Mouse (Mus musculus) E14TG2a.4 (cell line): ENCODE data around the gene Dync2li1.

Experiments used
- H3K27me3 ChIP-seq: 2 replicates; pipeline ENCODE4 v1.6.1; 2014; ENCODE audit warnings: low read length, control low read depth; ENCODE audit not compliant: insufficient read depth
- H3K36me3 ChIP-seq: 2 replicates; pipeline ENCODE4 v1.6.1; 2014; ENCODE audit warnings: low read length, control low read depth; ENCODE audit not compliant: insufficient read depth
- H3K4me1 ChIP-seq: replicated peaks from 2 replicates; pipeline ENCODE4 v1.6.1; 2014; ENCODE audit warnings: low read depth, low read length, control low read depth
- H3K4me3 ChIP-seq: replicated peaks from 2 replicates; pipeline ENCODE4 v1.5.1; 2014; ENCODE audit warnings: mild to moderate bottlenecking, low read length
- H3K9me3 ChIP-seq: 2 replicates; pipeline ENCODE4 v1.6.1; 2014; ENCODE audit warnings: low read length, control low read depth
- CTCF ChIP-seq: conservative IDR thresholded peaks from 2 replicates; pipeline ENCODE4 v1.5.1; 2014; ENCODE audit warnings: low read length
- NANOG ChIP-seq: IDR thresholded peaks from 2 replicates; pipeline ENCODE4 v1.6.1; 2014; ENCODE audit warnings: borderline replicate concordance, low read length, mixed read lengths
- POU5F1 ChIP-seq: IDR thresholded peaks from 2 replicates; pipeline ENCODE4 v1.6.1; 2014; ENCODE audit warnings: low read length, borderline replicate concordance

Gene Dync2li1

DNA sequence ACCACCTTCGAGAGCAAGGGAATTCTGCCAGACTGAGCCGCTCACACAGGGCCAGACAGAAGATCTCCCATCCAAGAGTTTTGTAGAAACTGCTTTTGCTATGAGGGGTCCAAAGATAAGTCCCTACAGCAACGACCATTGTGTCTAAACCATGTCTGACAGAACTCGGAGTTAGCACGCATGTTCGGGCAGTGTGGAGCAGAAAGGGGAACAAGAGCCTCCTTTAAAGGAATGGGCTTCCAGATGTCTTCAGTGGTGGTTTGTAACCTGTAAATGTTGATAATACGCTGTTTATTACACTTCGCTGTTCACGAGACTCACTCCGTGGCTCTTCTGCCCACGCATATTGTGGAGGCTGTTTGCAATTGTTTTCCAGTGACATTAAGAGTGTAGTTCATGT is 51.3 kb downstream of the Dync2li1 start:
- Histone ChIP-seq H3K27me3 (peaks cover 45% of the 10 kb centered on the region), H3K36me3 (no peaks in the 10 kb centered on the region), H3K4me3 (no peak overlapping the region), H3K4me1 (peaks cover 6% of the 10 kb centered on the region), H3K9me3 (no peaks in the 10 kb centered on the region)
- TF ChIP-seq NANOG (no peak), CTCF (no peak), POU5F1 (no peak)

DNA sequence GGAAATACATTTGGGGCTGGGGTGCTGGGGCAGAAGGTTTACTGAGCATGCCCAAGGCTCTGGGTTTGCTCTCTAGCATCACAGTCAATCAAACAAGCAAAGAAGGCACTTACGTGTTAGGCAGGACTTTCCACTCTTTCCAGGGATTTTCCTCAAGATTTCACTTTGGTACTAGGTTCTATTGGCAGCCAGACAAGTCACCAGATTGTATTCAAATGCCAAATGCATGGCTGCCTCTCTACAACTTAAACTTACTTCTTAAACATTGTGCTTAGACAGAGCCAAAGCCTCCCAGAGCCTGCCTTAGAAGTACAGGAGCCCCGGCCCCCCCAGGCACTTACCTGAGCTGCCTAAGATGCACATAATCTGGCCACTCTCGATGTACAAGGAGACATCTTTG is 55.4 kb downstream of the Dync2li1 start:
- Histone ChIP-seq H3K9me3 (no peaks in the 10 kb centered on the region), H3K4me3 (no peak overlapping the region), H3K4me1 (no peaks in the 10 kb centered on the region), H3K27me3 (peaks cover 36% of the 10 kb centered on the region), H3K36me3 (no peaks in the 10 kb centered on the region)
- no peak for TF ChIP-seq NANOG

DNA sequence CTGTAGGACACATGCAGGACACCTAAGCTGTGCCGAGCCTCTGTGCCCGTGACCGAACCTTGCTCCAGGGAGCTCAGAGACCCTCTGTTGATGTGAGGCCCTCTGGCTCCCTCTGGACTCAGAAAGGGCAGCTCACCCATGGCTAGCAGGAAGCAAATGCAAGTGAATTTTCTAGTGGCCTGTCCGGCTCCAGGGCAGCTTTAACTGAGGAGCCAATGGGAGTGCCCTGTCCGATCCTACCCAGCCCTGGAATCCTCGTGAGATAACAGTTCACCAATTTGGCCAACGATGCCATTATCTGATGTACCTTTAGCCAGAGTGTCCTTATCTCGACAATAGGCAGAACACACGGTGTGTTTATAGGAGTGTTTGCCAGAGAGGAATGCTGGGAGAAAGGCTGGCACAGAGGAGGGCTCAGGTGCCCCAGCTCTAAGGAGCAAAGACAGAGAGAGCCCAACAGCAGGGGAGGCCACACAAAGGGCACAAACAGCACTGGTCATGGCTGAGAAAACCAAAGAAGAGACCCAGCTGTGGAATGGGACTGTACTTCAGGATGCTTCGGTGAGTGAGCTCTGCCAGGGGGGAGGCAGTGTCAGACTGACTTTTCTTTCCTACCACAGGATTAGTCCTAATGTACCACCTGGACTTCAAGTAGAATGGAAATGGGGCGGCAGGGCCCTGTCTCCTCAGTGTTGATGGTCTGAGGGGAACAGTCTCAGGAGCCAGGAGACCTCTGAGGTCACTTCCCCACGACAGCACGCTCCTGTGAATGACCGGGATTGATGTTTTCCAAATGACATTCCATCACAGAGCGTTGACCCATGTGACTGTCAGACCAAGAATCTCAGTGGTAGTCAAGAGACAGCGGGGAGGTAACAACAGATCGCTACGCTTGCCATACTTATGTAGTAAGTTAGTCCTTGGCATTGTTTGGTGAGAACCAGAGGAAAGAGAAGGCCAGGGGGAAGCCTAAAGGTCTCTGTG is 56.7 kb downstream of the Dync2li1 start, which contains the start of gene Abcg5:
Abcg5 (minus strand) TSS at position 278 of the 984 bp plus-strand sequence.
- Histone ChIP-seq H3K4me3 (no peak within 1 kb of the TSS), H3K27me3 (peaks cover 27% of the 10 kb centered on the region; the same call in 1 of the 2 replicates), H3K36me3 (no peaks in the 10 kb centered on the region), H3K4me1 (no peaks in the 10 kb centered on the region), H3K9me3 (no peaks in the 10 kb centered on the region)
- TF ChIP-seq NANOG (no peak), POU5F1 (no peak), CTCF (no peak)

DNA sequence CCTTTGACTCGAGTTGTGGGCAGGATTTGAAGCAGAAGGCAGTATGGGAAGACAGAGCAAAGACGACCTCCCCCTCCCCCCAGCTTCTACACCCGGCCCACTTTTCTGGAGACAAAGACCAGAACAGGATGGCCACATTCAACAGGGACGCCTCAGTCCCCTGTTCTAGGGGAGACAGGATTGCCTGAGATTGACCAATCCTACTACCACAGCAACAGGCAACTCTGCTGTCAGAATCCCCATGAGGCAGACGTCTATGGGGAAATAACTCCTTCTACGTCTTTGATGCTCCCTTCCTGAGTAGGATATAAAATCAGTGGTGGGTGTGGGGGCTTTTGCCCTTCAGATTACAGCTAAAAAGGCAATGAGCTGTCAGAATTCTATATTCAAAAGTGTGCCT is 58.0 kb downstream of the Dync2li1 start:
- Histone ChIP-seq H3K27me3 (peaks cover 25% of the 10 kb centered on the region; the same call in 1 of the 2 replicates), H3K4me1 (no peaks in the 10 kb centered on the region), H3K4me3 (no peak overlapping the region), H3K9me3 (no peaks in the 10 kb centered on the region), H3K36me3 (no peaks in the 10 kb centered on the region)
- TF ChIP-seq POU5F1: no peak
- TF ChIP-seq NANOG: no peak
- TF ChIP-seq CTCF: no peak

DNA sequence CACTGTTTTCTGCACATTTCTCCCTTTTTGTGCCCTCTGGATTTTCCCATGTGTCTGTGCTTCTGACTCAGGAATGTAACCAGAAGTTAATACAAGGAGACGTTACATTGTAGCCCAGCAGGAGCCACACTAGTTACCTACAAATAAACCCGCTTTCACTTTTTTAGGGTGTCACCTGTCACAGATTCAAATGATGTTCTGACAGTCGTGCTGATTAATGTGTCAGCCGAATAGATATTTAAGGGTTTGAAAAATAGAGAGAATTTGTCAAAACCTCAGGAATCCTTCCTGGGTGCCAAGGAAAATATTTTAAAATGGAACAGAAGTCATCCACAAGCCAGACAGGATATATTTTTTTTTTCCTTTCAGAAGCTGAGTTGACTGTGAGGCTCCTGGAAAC is 59.0 kb downstream of the Dync2li1 start:
- no peaks in the 10 kb centered on the region for H3K36me3 ChIP-seq
- TF ChIP-seq NANOG (no peak), CTCF (no peak), POU5F1 (no peak)
- no peaks in the 10 kb centered on the region for H3K9me3 ChIP-seq
- no peaks in the 10 kb centered on the region for H3K4me1 ChIP-seq
- no peak overlapping the region for H3K4me3 ChIP-seq
- H3K27me3 ChIP-seq: peaks cover 25% of the 10 kb centered on the region; the same call in 1 of the 2 replicates

DNA sequence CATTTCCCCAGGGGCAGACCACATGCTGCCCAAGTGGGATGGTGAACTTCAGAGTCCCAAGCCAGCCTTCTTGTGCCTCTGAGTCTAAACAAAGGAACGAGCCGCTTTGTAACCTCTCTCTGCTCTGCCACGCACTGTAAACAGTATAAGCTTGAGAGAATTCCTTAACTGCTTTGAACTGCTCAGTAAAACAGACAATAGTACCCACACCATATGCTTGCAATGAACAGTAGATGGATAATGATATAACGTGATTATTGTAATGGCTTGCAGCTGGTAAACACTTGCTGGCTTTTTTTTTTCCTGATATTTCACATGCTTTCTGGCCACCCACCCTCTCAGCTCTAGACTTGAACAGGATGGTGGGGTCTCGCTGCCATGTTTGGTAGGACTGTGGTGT is 61.7 kb downstream of the Dync2li1 start:
- H3K27me3 ChIP-seq: peaks cover 28% of the 10 kb centered on the region

DNA sequence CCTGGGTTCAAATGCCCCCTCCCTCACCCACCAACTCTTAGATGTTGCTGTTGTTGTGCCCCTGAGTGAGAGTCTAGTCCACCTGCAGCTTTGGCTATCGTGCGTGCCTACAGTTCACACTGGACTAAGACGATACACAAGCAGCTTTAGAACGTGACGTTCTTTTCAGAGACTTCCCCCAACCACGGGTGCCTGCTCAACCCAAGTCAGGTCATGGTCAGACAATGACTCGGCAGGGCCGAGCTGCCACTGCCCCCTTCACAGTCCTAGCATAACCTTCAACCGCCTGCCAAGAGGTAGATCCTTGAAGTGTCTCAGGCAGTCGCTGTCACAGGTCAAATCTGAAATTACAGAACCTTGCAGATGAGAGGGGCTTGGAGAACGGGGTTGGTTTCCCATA is 62.5 kb downstream of the Dync2li1 start:
- Histone ChIP-seq H3K9me3 (peaks cover 5% of the 10 kb centered on the region; the same call in 1 of the 2 replicates), H3K4me1 (peaks cover 16% of the 10 kb centered on the region), H3K27me3 (peaks cover 33% of the 10 kb centered on the region), H3K4me3 (no peak overlapping the region), H3K36me3 (no peaks in the 10 kb centered on the region)
- TF ChIP-seq NANOG (no peak), CTCF (no peak), POU5F1 (no peak)

More for the DNA sequence above, 61.7 kb downstream of the Dync2li1 start:
- Histone ChIP-seq H3K36me3 (no peaks in the 10 kb centered on the region), H3K9me3 (no peaks in the 10 kb centered on the region), H3K4me3 (no peak overlapping the region), H3K4me1 (peaks cover 16% of the 10 kb centered on the region)
- no peak for TF ChIP-seq POU5F1
- TF ChIP-seq CTCF: no peak
- no peak for TF ChIP-seq NANOG

DNA sequence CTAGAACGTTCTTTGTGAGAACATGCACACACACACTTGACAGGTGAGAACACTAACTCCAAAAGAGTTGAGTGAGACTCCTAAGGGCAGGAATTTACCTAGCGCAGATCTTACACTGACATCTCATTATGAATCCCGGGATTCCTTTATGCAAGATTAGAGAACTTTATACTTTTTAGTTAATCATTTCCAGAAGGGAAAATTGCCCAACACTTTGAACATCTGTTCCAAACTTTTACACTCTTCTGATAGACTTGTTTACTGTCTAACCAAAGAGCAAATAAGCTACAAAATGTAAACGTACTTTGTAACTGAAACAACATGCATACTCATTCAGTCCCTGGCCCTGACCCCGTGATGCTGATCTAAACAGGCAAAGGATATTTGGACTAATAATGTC is 63.0 kb downstream of the Dync2li1 start:
- Histone ChIP-seq H3K4me3 (no peak overlapping the region), H3K9me3 (peaks cover 6% of the 10 kb centered on the region; the same call in 1 of the 2 replicates), H3K36me3 (no peaks in the 10 kb centered on the region), H3K4me1 (peaks cover 16% of the 10 kb centered on the region), H3K27me3 (peaks cover 32% of the 10 kb centered on the region)
- TF ChIP-seq POU5F1 (no peak), NANOG (no peak), CTCF (no peak)

DNA sequence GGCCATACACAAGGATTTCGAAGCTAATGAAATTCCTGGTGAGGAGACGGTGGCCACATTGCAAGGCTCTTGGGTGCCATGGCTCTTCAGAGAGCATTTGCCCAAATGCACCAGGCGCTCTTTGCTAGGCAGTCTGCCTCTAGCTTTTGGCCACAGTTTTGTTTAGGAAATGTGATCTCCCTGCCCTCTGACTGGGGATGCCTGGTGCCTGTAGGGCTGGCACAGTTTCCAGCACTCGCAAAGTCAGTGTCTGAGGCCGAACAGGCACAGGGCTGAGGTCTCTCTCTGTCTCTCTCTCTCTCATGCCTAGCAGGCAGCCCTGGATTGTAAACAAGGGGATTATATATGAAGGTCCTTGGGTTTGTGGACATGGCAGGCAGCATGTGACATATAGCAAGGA is 63.8 kb downstream of the Dync2li1 start:
- TF ChIP-seq NANOG (no peak), POU5F1 (no peak), CTCF (no peak)
- H3K4me1 ChIP-seq: peaks cover 16% of the 10 kb centered on the region
- H3K27me3 ChIP-seq: peaks cover 37% of the 10 kb centered on the region
- no peak overlapping the region for H3K4me3 ChIP-seq
- no peaks in the 10 kb centered on the region for H3K36me3 ChIP-seq
- H3K9me3 ChIP-seq: peaks cover 6% of the 10 kb centered on the region; the same call in 1 of the 2 replicates
